Mouse (Mus musculus) liver, postnatal 0 days (tissue): ENCODE data around the gene Cd69.
A peak's percentile ranks its signal among the peaks of the same experiment; 100 is the strongest.

Experiments used
- CTCF ChIP-seq: sonication (generic); IDR thresholded peaks from 2 replicates; pipeline ENCODE4 v1.5.1; 2016; ENCODE audit warnings: antibody characterized with exemption, low read depth
- EP300 ChIP-seq: IDR thresholded peaks from 2 replicates; pipeline ENCODE4 v1.6.1; 2016; ENCODE audit warnings: antibody characterized with exemption, low read depth, mild to moderate bottlenecking

- TF ChIP-seq CTCF (no peak), EP300 (peak; percentile 63)
Observed at GRCm38 (mm10) chr6:129229774-129230578, 45.3 kb downstream of the Cd69 start.
